Mouse (Mus musculus) ES-Bruce4 (cell line): ENCODE data around the gene Gm21981.

ENCODE experiments used
- CTCF ChIP-seq: IDR thresholded peaks from one replicate; pipeline ENCODE4 v1.8.1; 2011; ENCODE audit warnings: low read depth, low read length
- POLR2A ChIP-seq: IDR thresholded peaks from one replicate; pipeline ENCODE4 v1.8.1; 2011; ENCODE audit warnings: low read length; ENCODE audit not compliant: insufficient read depth

GRCm38 (mm10) chr17:47702548-47703345 is 8.5 kb upstream of the Gm21981 start:
- no peak for TF ChIP-seq CTCF
- TF ChIP-seq POLR2A = peak; percentile 17
